Mouse (Mus musculus): ENCODE measurements around the gene Itga10. TPM values are rescaled to one million over a fixed set of nuclear protein-coding genes. Genes with fewer than 3 reads are reported as not detected.
A peak's percentile ranks its signal among the peaks of the same experiment; 100 is the strongest.
"Not testable (repeated sequence)": the region's sequence is repeated elsewhere in the genome, so short reads cannot be mapped to it uniquely, and the experiment has no call there.

Gene Itga10
- polyA plus RNA-seq, 1 experiment = 1.1 TPM

DNA sequence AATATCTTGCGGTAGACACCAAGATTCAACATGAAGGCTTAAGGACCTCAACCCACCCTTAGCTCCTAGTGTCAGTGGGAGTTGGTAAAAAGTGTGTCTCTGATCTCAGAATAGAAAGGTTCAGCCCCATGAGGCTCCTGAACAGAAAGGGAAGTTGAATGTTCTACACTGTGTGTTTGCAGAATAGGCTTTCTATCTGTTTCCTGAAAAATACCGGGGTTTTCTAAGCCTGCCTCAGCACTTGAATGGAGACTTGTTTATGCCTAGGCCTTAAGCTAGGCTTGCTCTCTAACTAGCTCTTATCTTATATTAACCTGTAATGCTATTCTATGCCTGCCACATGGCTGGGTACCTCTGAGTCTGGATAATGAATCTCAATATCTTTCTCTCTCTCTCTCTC is 15.5 kb downstream of the Itga10 start:
- Histone ChIP-seq H3K4me1 (ENCODE audit: control insufficient read depth, insufficient read depth, insufficient read length) (no peaks in the 10 kb centered on the region; the same call in 1 of the 2 replicates), H3K36me3 (ENCODE audit: control insufficient read depth, insufficient read depth, low read length) (no peaks in the 10 kb centered on the region), H3K27me3 (ENCODE audit: control insufficient read depth, insufficient read depth, low read length) (no peaks in the 10 kb centered on the region), H3K27ac (ENCODE audit: insufficient read depth, low read length) (no peak overlapping the region), H3K4me3 (ENCODE audit: extremely low read depth, insufficient read depth, insufficient read length) (no peak overlapping the region)
- no peak for TF ChIP-seq CTCF (IDR thresholded peaks at IDR 0.05; ENCODE audit: extremely low read depth, insufficient read depth, insufficient read length, insufficient replicate concordance)
- no peak for TF ChIP-seq POLR2A (IDR thresholded peaks at IDR 0.05; ENCODE audit: low read depth, low read length)
- DNase-seq (ENCODE audit: low read depth in 1 of 2, low spot score in 2 of 2) = no peak
- 49% methylated on average over 2 of the region's 2 CpGs for WGBS

- Histone ChIP-seq H3K36me3 (ENCODE audit: control insufficient read depth, insufficient read depth, low read length) (no peaks in the 10 kb centered on the region), H3K27me3 (ENCODE audit: control insufficient read depth, insufficient read depth, low read length) (no peaks in the 10 kb centered on the region), H3K4me3 (ENCODE audit: extremely low read depth, insufficient read depth, insufficient read length) (no peak overlapping the region), H3K27ac (ENCODE audit: insufficient read depth, low read length) (no peak overlapping the region), H3K4me1 (ENCODE audit: control insufficient read depth, insufficient read depth, insufficient read length) (no peaks in the 10 kb centered on the region; the same call in 1 of the 2 replicates)
- TF ChIP-seq POLR2A (IDR thresholded peaks at IDR 0.05; ENCODE audit: low read depth, low read length) (no peak), CTCF (IDR thresholded peaks at IDR 0.05; ENCODE audit: extremely low read depth, insufficient read depth, insufficient read length, insufficient replicate concordance) (no peak)
- 86% methylated on average over 8 of the region's 8 CpGs for WGBS
- DNase-seq (ENCODE audit: low read depth in 1 of 2, low spot score in 2 of 2) = no peak
Observed at GRCm38 (mm10) chr3:96662731-96663316, 17.4 kb downstream of the Itga10 start.

DNA sequence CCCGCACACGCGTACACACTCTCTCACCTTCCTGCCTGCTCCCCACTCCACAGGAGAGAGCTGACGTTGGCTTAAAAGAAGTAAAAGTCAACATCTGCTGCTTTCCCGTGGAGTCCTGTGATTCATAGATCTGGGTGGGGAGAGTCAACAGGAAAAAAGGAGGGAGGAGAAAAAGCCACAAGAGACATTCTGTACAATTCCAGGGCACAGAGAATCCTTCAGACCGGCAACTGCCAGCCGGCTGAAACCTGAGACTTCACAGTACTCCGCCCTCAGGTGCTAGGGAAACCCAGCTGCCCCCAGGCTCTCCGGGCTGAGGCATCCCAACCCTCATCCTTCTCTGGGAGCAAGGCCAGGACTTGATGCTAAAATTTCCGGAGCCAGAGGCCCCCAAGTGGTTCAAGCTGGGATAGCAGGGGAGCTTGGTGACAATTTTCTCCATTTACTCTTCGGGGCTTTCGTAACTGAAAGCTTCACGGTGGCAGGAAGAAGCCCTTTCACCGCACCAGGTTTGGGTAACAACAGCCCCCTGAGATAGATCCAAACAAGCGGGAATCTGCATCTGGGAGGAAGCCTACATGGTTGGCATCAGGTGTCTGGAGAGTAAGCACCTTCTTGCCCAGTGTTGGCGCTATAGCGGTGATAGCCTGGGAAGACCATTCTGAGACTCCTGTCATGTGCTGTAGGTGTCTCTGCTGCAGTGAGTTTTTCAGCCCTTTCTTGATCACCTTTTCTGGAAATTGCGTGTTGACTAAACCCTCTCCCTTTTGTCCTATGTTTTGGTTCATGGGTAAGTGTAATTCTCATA is 18.3 kb downstream of the Itga10 start:
- H3K4me1 ChIP-seq (ENCODE audit: control insufficient read depth, insufficient read depth, insufficient read length) = no peaks in the 10 kb centered on the region; the same call in 1 of the 2 replicates
- H3K36me3 ChIP-seq (ENCODE audit: control insufficient read depth, insufficient read depth, low read length) = no peaks in the 10 kb centered on the region
- no peaks in the 10 kb centered on the region for H3K27me3 ChIP-seq (ENCODE audit: control insufficient read depth, insufficient read depth, low read length)
- peak; percentile 42 to 66 for DNase-seq (ENCODE audit: low read depth in 1 of 2, low spot score in 2 of 2)
- H3K4me3 ChIP-seq (ENCODE audit: extremely low read depth, insufficient read depth, insufficient read length) = peak overlapping the region; percentile 47; the same call in 1 of the 2 replicates
- 8% methylated on average over 18 of the region's 18 CpGs for whole genome bisulfite sequencing
- H3K27ac ChIP-seq (ENCODE audit: insufficient read depth, low read length) = no peak overlapping the region
- TF ChIP-seq POLR2A (IDR thresholded peaks at IDR 0.05; ENCODE audit: low read depth, low read length) (no peak), CTCF (IDR thresholded peaks at IDR 0.05; ENCODE audit: extremely low read depth, insufficient read depth, insufficient read length, insufficient replicate concordance) (peak; percentile 38; the same call in 1 of the 2 replicates)

DNA sequence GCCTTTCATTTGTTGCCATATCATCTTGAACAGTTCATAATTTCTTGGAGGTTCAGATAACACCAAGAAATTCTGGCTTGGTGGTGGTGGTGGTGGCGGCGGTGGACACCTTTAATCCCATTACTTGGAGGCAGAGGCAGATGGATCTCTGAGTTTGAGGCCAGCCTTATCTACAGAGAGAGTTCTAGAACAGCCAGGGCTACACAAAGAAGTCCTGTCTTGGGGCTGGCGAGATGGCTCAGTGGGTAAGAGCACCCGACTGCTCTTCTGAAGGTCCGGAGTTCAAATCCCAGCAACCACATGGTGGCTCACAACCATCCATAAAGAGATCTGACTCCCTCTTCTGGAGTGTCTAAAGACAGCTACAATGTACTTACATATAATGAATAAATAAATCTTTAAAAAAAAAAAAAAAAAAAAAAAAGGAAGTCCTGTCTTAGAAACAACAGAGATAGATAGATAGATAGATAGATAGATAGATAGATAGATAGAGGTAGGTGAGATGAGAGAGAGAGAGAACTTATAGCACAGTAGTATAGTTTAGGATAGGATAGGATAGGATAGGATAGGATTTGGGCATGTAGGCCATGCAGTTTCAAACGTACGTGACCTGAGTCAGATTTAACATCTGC is 20.5 kb downstream of the Itga10 start:
- H3K4me1 ChIP-seq (ENCODE audit: control insufficient read depth, insufficient read depth, insufficient read length); H3K27me3 ChIP-seq (ENCODE audit: control insufficient read depth, insufficient read depth, low read length): not testable (repeated sequence)
- 89% methylated on average over 7 of the region's 7 CpGs for WGBS

DNA sequence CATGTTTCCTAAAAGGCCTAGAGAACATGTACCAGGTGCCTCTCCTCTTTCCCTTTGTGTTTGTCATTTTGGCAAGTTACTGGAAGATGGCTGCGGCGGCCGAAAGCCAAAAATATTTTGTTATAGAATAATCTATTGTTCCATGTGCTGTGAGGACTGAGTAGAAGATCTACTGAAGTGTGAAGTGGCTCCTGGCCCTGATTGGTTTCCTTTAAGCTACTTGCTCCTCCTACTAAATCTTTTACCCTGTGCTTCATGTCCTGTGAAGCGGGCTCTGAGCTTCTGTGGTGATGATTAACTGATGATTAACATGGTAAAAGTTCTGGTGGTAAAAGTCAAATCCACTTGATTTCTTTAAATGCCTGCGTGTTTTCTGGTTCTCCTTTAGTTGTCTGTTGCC is 21.5 kb downstream of the Itga10 start:
- H3K4me3 ChIP-seq (ENCODE audit: extremely low read depth, insufficient read depth, insufficient read length) = no peak overlapping the region

More for the DNA sequence above, 20.5 kb downstream of the Itga10 start:
- not testable (repeated sequence) for H3K36me3 ChIP-seq (ENCODE audit: control insufficient read depth, insufficient read depth, low read length); H3K4me3 ChIP-seq (ENCODE audit: extremely low read depth, insufficient read depth, insufficient read length); H3K27ac ChIP-seq (ENCODE audit: insufficient read depth, low read length); DNase-seq (ENCODE audit: low read depth in 1 of 2, low spot score in 2 of 2)

DNA sequence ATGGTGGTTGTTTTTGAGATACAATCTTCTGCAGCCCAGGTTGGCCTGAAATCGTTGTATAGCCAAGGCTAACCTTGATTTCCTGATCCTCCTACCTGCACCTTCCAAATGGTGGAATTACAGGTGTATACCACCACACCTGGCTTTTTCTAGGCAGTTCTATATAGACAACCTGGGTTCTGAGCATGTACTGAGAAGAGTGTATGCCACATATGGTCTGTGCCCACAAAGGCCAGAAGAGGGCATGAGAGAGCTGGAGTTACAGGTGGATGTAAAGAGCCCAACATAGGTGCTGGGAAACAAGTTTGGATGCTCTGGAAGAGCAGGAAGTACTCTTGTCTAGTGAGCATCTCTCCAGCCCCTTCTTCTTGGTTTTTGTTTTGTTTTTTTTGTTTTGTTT is 21.9 kb downstream of the Itga10 start:
- WGBS = 34% methylated on average over 1 of the region's 1 CpGs
- H3K27me3 ChIP-seq (ENCODE audit: control insufficient read depth, insufficient read depth, low read length) = no peaks in the 10 kb centered on the region
- H3K36me3 ChIP-seq (ENCODE audit: control insufficient read depth, insufficient read depth, low read length) = no peaks in the 10 kb centered on the region
- TF ChIP-seq POLR2A (IDR thresholded peaks at IDR 0.05; ENCODE audit: low read depth, low read length) (no peak), CTCF (IDR thresholded peaks at IDR 0.05; ENCODE audit: extremely low read depth, insufficient read depth, insufficient read length, insufficient replicate concordance) (no peak)
- peak in 1 of 2 experiments; percentile 17 for DNase-seq (ENCODE audit: low read depth in 1 of 2, low spot score in 2 of 2)
- no peak overlapping the region for H3K4me3 ChIP-seq (ENCODE audit: extremely low read depth, insufficient read depth, insufficient read length)
- H3K27ac ChIP-seq (ENCODE audit: insufficient read depth, low read length) = no peak overlapping the region
- H3K4me1 ChIP-seq (ENCODE audit: control insufficient read depth, insufficient read depth, insufficient read length) = peaks cover 3% of the 10 kb centered on the region; the same call in 1 of the 2 replicates

More for the DNA sequence above, 21.5 kb downstream of the Itga10 start:
- Histone ChIP-seq H3K36me3 (ENCODE audit: control insufficient read depth, insufficient read depth, low read length) (no peaks in the 10 kb centered on the region), H3K27me3 (ENCODE audit: control insufficient read depth, insufficient read depth, low read length) (no peaks in the 10 kb centered on the region), H3K4me1 (ENCODE audit: control insufficient read depth, insufficient read depth, insufficient read length) (peaks cover 3% of the 10 kb centered on the region; the same call in 1 of the 2 replicates), H3K27ac (ENCODE audit: insufficient read depth, low read length) (no peak overlapping the region)
- DNase-seq (ENCODE audit: low read depth in 1 of 2, low spot score in 2 of 2) = no peak
- WGBS = 91% methylated on average over 5 of the region's 5 CpGs
- TF ChIP-seq CTCF (IDR thresholded peaks at IDR 0.05; ENCODE audit: extremely low read depth, insufficient read depth, insufficient read length, insufficient replicate concordance) (no peak), POLR2A (IDR thresholded peaks at IDR 0.05; ENCODE audit: low read depth, low read length) (no peak)
